Mouse (Mus musculus): Measurements from ENCODE around the gene Ccdc181. TPM values are rescaled to one million over a fixed set of nuclear protein-coding genes. Genes with fewer than 3 reads are reported as not detected.

The Ccdc181 gene
- polyA plus RNA-seq, 1 experiment from 2014 or later, result 2.1 TPM

DNA sequence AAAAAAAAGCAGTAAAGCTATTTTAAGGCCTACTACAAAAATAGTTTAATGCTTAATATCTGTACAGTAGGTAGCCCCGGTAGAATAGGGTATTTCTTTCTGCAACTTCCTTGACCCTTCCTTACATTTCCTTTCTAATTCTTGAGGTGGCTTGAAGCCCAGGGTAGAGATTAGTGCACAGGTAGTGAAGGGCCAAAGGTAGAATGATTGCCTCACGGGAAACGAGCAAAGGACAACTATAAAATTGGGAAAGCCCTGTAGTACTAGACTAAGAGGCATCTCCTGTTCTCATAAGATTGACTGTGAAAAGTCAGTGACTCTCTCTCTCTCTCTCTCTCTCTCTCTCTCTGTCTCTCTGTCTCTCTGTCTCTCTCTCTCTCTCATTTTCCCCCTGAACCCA lies 60.0 kb downstream of the Ccdc181 start:
- H3K9ac ChIP-seq (ENCODE audit: low read depth, low read length), result no peak overlapping the region
- no peaks in the 10 kb centered on the region for H3K27me3 ChIP-seq (ENCODE audit: control insufficient read depth, insufficient read depth, low read depth, low read length)
- H3K9me3 ChIP-seq (replicated peaks; ENCODE audit: control insufficient read depth, low read length), result no peaks in the 10 kb centered on the region
- H3K36me3 ChIP-seq (ENCODE audit: control insufficient read depth, insufficient read depth), result no peaks in the 10 kb centered on the region
- ATAC-seq (ENCODE audit: low read depth), result no peak
- 68% methylated on average over 3 of the region's 3 CpGs for WGBS (ENCODE audit: insufficient replicate concordance)
- no peak overlapping the region for H3K4me3 ChIP-seq (ENCODE audit: low read depth, low read length)
- no peak overlapping the region for H3K27ac ChIP-seq (ENCODE audit: low read length)
- no peaks in the 10 kb centered on the region for H3K4me1 ChIP-seq (ENCODE audit: control insufficient read depth, low read depth, low read length)
- no peak overlapping the region for H3K4me2 ChIP-seq (ENCODE audit: low read depth, low read length)

GRCm38 (mm10) chr1:164335846-164336245 lies 60.5 kb downstream of the Ccdc181 start:
- no peaks in the 10 kb centered on the region for H3K27me3 ChIP-seq (ENCODE audit: control insufficient read depth, insufficient read depth, low read depth, low read length)

More at GRCm38 (mm10) chr1:164335846-164336245, 60.5 kb downstream of the Ccdc181 start:
- no peak overlapping the region for H3K9ac ChIP-seq (ENCODE audit: low read depth, low read length)
- WGBS (ENCODE audit: insufficient replicate concordance), result 75% methylated on average over 4 of the region's 4 CpGs
- ATAC-seq (ENCODE audit: low read depth), result no peak
- H3K4me1 ChIP-seq (ENCODE audit: control insufficient read depth, low read depth, low read length), result no peaks in the 10 kb centered on the region
- H3K4me3 ChIP-seq (ENCODE audit: low read depth, low read length), result no peak overlapping the region
- no peaks in the 10 kb centered on the region for H3K9me3 ChIP-seq (replicated peaks; ENCODE audit: control insufficient read depth, low read length)
- no peak overlapping the region for H3K27ac ChIP-seq (ENCODE audit: low read length)
- H3K36me3 ChIP-seq (ENCODE audit: control insufficient read depth, insufficient read depth), result no peaks in the 10 kb centered on the region
- H3K4me2 ChIP-seq (ENCODE audit: low read depth, low read length), result no peak overlapping the region

Other genes starting within 250 kb of the Ccdc181 start
- 0.06 TPM in 1 of 2 replicates, not detected in the other for gene Sele, start 227.4 kb upstream of the Ccdc181 start, polyA plus RNA-seq (2015; fragmentation: Nextera tagmentation; extraction: Ambion mirVana)
- gene Sell, start 213.6 kb upstream of the Ccdc181 start, polyA plus RNA-seq (2015; fragmentation: Nextera tagmentation; extraction: Ambion mirVana), result 11.8 and 13.4 TPM in 2 replicates
- 0.75 and 1.2 TPM in 2 replicates for gene Selp, start 160.3 kb upstream of the Ccdc181 start, polyA plus RNA-seq (2015; fragmentation: Nextera tagmentation; extraction: Ambion mirVana)
- gene F5, start 123.7 kb upstream of the Ccdc181 start, polyA plus RNA-seq (2015; fragmentation: Nextera tagmentation; extraction: Ambion mirVana), result 15.3 and 19.1 TPM in 2 replicates
- gene Slc19a2, start 26.5 kb upstream of the Ccdc181 start, polyA plus RNA-seq (2015; fragmentation: Nextera tagmentation; extraction: Ambion mirVana), result 28.4 and 32.5 TPM in 2 replicates
- 8.5 and 9.4 TPM in 2 replicates for gene Nme7, start 28.5 kb downstream of the Ccdc181 start, polyA plus RNA-seq (2015; fragmentation: Nextera tagmentation; extraction: Ambion mirVana)
- gene Blzf1, start 31.9 kb downstream of the Ccdc181 start, polyA plus RNA-seq (2015; fragmentation: Nextera tagmentation; extraction: Ambion mirVana), result 8.8 and 9.1 TPM in 2 replicates
- gene Atp1b1, start 182.8 kb downstream of the Ccdc181 start, polyA plus RNA-seq (2015; fragmentation: Nextera tagmentation; extraction: Ambion mirVana), result 17.7 and 20.3 TPM in 2 replicates

Measured in liver, embryonic 16.5 days (tissue).